Mouse (Mus musculus) kidney, postnatal 4 days (tissue): ENCODE measurements around the gene Klk13.
"Not testable (repeated sequence)": the region's sequence is repeated elsewhere in the genome, so short reads cannot be mapped to it uniquely, and the experiment has no call there.

ENCODE experiments used
- DNase-seq, 2 experiments: peaks; one replicate each; pipeline ENCODE4 v3.0.0; 2021; ENCODE audit warnings: mixed read lengths in 2 of 2

Klk13 gene

GRCm38 (mm10) chr7:43712267-43712666, at the start of gene Klk13:
Klk13 (plus strand) TSS chr7:43712567.
- no peak for DNase-seq

GRCm38 (mm10) chr7:43662804-43663203, 49.6 kb upstream of the Klk13 start:
- DNase-seq: no peak

DNA sequence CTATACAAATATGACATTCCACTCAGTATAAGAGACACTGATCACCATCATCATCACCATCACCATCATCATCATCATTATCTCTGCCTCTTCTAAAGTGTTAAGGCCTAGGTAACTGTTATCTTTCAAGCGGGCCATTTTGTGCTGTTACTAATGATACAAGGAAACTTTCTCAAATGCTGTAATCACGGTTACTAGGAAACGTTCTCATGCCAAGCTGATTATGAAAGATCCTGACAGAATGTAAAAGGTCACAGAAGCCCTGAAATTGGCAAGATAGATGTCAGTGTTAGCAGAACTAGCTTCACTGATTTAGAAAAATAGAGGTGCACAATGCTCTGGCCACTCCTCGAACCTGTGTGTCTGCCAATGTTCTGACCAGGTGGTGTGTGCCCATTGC, 45.1 kb upstream of the Klk13 start:
- not testable (repeated sequence) for DNase-seq

DNA sequence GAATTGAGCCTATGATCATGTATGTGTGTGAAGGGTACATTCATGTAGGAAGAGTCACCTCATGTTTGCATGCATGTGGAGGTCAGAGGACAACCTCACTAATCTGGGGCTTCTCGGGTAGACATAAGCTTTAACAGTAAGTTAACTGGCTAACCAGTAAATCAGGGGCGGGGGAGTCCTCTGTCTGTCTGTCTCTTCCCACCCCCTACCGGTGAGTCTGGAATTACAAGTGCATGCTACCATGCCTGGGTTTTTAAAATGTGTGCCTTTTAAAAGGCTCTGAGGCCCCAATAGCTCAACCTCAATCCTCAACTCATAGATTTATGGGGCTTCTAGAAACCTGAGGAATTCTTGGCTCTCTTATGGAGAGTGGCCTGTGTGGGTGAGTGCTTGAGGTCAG, 43.8 kb upstream of the Klk13 start:
- peak; percentile 20 to 43 for DNase-seq

DNA sequence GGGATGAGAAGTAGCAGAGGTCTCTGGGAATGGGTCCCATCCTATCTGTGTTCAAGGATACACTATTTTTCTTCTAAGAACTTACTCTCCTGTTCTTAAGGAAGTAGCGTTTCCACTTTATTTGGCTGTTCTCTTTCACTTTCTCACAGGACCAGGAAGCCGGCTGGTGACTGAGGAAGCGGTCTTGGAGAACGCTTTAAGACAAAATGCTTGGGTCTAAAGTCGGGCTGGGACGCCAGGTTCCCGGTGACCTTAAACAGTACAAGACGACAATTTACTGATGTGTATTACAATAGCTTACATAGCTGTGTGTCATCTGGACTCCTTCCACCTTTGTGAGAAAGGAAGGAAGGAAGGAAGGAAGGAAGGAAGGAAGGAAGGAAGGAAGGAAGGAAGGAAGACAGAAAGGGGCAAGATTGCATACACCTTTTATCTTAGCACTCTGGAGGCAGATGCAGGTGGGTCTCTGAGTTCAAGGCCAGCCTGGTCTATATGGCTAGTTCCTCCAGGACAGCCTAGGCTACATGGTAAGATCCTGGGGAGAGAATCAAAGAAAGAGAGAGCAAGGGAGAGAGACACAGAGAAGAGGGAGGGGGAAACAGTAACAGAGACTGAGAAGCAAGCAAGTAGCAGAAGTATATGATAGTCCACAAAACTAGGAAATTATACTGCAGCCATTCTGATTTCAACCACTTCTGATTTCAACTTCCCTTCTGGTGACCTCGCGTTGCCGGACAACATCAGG, 41.1 kb upstream of the Klk13 start:
- DNase-seq: no peak

GRCm38 (mm10) chr7:43671809-43672580, 40.4 kb upstream of the Klk13 start, which contains the start of gene Ctu1:
Ctu1 (plus strand) TSS chr7:43672016.
- peak; percentile 85 to 92 for DNase-seq

- peak; percentile 28 to 39 for DNase-seq
Measured at GRCm38 (mm10) chr7:43672581-43673260, 39.6 kb upstream of the Klk13 start.

GRCm38 (mm10) chr7:43675091-43675490, 37.3 kb upstream of the Klk13 start:
- DNase-seq: no peak

DNA sequence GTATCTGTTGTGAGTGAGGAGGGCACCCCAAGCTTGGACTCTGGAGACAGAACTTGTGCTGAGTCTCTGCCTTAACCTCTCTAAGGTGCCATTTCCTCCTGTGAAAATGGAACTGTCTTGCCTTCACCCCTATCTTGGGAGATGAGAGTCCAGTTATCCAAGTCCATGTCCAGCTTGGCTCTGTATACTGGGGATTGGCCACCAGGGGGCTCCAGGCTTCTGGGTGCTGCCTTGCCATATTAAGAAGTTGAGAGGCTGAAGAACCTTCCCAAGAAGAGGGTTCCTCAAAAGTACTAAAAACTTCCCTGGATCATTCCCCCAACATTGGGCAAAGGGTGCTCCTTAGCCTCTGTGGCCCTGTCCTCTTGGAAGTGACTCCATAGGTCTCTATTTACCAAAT, 33.9 kb upstream of the Klk13 start:
- DNase-seq: peak; percentile 72 to 75

- peak; percentile 81 for DNase-seq
Measured at GRCm38 (mm10) chr7:43680960-43681359, 31.4 kb upstream of the Klk13 start.

GRCm38 (mm10) chr7:43682511-43682910, 29.9 kb upstream of the Klk13 start:
- DNase-seq: not testable (repeated sequence)

GRCm38 (mm10) chr7:43685088-43685487, 27.3 kb upstream of the Klk13 start:
- no peak for DNase-seq

- DNase-seq: no peak
Measured at GRCm38 (mm10) chr7:43690118-43690517, 22.2 kb upstream of the Klk13 start, which contains the start of gene Klk14. Klk14 (plus strand) TSS chr7:43690418.

- DNase-seq: no peak
Measured at GRCm38 (mm10) chr7:43710031-43710430, 2.3 kb upstream of the Klk13 start.

DNA sequence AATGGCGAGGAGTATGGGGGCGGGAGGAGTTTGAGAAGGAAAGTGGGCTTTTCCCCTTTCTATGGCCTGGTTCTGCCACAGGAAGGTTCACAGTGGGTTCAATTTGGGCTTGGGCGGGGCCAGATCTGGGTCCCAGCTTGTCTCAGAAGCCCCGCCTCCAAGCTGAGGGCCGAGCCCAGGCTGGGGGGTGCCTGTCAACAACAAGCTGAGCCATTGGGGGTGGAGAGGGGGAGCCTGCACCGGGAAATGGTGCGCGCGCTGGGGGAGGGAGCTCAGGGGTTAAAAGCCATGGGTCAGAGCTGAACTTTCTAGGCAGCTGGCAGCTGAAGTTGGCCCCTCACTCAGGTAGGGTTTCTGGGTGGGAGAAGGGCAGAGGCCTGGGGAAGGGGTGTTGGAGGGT, 550 bp downstream of the Klk13 start:
- peak; percentile 4 to 17 for DNase-seq

DNA sequence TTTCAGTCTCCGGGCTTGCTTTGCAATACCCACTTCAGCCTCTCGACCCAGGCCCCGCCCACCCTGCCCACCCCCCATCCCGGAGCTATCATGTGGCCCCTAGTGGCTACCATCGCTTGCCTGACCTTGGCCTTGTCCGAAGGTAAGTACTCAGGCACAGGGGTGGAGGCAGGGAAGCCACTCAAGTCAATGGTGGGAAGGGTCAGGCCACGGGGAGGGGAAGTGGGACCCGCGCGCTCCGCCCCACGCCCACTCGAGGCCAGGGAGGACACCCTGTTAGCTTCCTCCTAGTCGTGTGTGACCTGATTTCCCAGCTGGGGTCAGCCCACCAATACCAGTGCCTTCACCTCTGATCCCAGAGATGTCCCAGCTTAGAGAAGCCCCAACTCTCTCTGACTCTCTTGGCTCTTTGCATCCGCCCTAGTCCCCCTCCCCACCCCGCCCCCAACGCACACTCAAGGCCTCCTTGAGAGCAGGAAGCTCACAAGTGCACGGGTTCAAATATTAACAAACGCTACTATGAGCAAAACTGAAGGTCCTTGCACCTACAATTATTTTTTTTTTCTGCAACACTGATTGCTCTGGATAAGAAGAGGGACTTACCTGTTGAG, 1.5 kb downstream of the Klk13 start:
- no peak for DNase-seq

- peak in 1 of 2 experiments; percentile 12 for DNase-seq
Measured at GRCm38 (mm10) chr7:43747788-43748187, 35.4 kb downstream of the Klk13 start.

- no peak for DNase-seq
Measured at GRCm38 (mm10) chr7:43752806-43753205, 40.4 kb downstream of the Klk13 start.

GRCm38 (mm10) chr7:43766484-43766883, 54.1 kb downstream of the Klk13 start:
- no peak for DNase-seq

DNA sequence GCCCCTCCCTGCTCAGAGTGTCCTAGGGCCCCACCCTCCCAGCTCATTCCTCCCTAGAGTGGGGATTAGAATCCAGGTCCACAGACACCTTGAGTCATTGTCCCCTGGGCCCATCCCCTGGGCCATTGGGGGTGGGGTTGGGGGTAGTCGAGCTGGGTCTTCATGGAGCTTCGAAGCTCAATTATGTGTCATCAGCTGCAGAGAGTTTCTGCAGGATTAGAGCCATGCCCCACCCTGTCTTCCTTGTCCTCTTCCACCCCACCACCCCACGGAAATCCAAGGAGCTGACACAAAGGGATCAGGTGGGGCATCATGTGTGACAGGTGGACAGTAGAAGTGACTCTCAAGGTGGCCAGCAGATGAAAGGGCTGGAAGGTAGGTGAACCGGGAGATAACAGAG, 56.2 kb downstream of the Klk13 start, which contains the start of gene Klk12:
TSS of gene Klk12 (plus strand) at position 301 of the 400 bp plus-strand sequence.
- no peak for DNase-seq

GRCm38 (mm10) chr7:43769636-43770035, 57.3 kb downstream of the Klk13 start:
- no peak for DNase-seq

DNA sequence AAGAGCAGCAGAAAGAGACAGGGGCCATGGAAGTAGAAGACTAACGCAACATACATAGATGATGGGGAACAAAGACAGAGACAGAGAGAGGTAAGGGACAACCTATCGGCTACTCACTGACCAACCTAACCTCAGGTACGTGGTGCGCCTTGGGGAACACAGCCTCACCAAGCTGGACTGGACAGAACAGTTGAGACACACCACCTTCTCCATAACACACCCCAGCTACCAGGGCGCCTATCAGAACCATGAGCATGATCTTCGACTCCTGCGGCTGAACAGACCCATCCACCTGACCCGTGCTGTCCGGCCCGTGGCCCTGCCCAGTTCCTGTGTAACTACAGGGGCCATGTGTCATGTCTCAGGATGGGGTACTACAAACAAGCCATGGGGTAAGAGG, 58.3 kb downstream of the Klk13 start:
- no peak for DNase-seq

- DNase-seq: no peak
Measured at GRCm38 (mm10) chr7:43771916-43772315, 59.5 kb downstream of the Klk13 start.
